Mouse (Mus musculus) bone marrow macrophage, adult 2 months (primary cell): ENCODE measurements around the gene Adam19. TPM values are rescaled to one million over a fixed set of nuclear protein-coding genes. Genes with fewer than 3 reads are reported as not detected.

Source experiments
- H3K27ac ChIP-seq: 2 replicates; pipeline ENCODE4 v1.5.1; 2012; ENCODE audit warnings: low read depth, low read length; ENCODE audit not compliant: insufficient read depth
- H3K4me1 ChIP-seq: 2 replicates; pipeline ENCODE4 v1.6.1; 2012; ENCODE audit warnings: low read length; ENCODE audit not compliant: control insufficient read depth, insufficient read depth
- H3K4me3 ChIP-seq: 2 replicates; pipeline ENCODE4 v1.5.1; 2012; ENCODE audit warnings: mild to moderate bottlenecking, low read length, moderate library complexity; ENCODE audit not compliant: insufficient read depth
- CTCF ChIP-seq: IDR thresholded peaks from 2 replicates; pipeline ENCODE4 v1.5.1; 2012; ENCODE audit warnings: low read depth, mild to moderate bottlenecking, low read length, moderate library complexity
- POLR2A ChIP-seq: IDR thresholded peaks from 2 replicates; pipeline ENCODE4 v1.6.1; 2012; ENCODE audit warnings: mild to moderate bottlenecking, low read depth, low read length, borderline replicate concordance
- polyA plus RNA-seq: library from polyadenylated mRNA; stranded (reverse); fragments of >200 nt; gene quantifications from 2 replicates; pipeline ENCODE4 v1.2.4, GENCODE M21; 2012; ENCODE audit not compliant: missing spikeins, insufficient read depth, insufficient read length

The Adam19 gene
- polyA plus RNA-seq, 1 experiment: 19.0 TPM

- Histone ChIP-seq H3K27ac (no peak overlapping the region), H3K4me1 (no peaks in the 10 kb centered on the region), H3K4me3 (no peak overlapping the region)
- TF ChIP-seq CTCF (no peak), POLR2A (no peak)
Measured at GRCm38 (mm10) chr11:46083835-46084444, 28.1 kb downstream of the Adam19 start.

GRCm38 (mm10) chr11:46084568-46084967 is 28.8 kb downstream of the Adam19 start:
- TF ChIP-seq POLR2A (no peak), CTCF (no peak)
- no peak overlapping the region for H3K27ac ChIP-seq
- H3K4me1 ChIP-seq: no peaks in the 10 kb centered on the region
- H3K4me3 ChIP-seq: no peak overlapping the region

GRCm38 (mm10) chr11:46085398-46086163 is 29.8 kb downstream of the Adam19 start:
- H3K4me1 ChIP-seq: no peaks in the 10 kb centered on the region
- TF ChIP-seq POLR2A: no peak
- no peak for TF ChIP-seq CTCF
- H3K4me3 ChIP-seq: no peak overlapping the region
- H3K27ac ChIP-seq: no peak overlapping the region

GRCm38 (mm10) chr11:46086446-46086845 is 30.7 kb downstream of the Adam19 start:
- no peak overlapping the region for H3K4me3 ChIP-seq
- TF ChIP-seq CTCF (no peak), POLR2A (no peak)
- H3K27ac ChIP-seq: no peak overlapping the region
- H3K4me1 ChIP-seq: no peaks in the 10 kb centered on the region

GRCm38 (mm10) chr11:46089081-46089713 is 33.4 kb downstream of the Adam19 start:
- Histone ChIP-seq H3K4me3 (no peak overlapping the region), H3K4me1 (no peaks in the 10 kb centered on the region), H3K27ac (no peak overlapping the region)
- TF ChIP-seq CTCF: no peak
- no peak for TF ChIP-seq POLR2A

DNA sequence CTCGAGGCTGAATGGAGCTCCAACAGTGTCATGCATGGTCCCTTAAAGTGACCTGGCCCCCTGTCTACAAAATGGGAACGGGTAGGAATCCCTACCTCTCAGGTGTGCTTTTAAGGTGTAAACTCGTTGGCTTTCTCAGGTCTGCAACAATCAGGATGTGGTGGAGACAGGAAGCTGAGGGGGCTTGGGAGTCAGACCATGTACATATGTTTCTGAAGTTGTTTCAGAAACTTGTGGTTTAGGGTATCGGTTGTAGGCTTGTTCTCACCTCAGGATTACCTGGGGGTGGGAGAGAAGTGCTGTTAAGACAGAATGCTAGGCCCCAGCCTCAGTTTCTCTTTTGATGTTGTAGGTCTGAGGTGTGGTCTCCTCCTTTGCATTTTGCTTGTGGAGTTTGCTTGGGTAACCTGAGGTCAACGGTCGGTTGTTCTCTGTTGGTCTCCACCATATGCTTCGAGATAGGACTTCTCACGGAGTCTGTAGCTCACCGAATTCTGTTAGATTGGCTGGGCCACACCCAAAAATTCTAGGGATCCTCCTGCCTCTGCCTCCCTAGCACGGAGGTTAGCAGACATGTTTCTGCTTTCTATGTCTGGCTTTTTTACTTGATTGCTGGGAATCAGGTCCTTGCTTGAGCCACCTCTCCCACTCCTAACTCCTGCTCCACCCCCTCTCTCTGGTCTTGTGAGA is 34.4 kb downstream of the Adam19 start:
- no peak overlapping the region for H3K4me3 ChIP-seq
- no peak for TF ChIP-seq POLR2A
- no peak for TF ChIP-seq CTCF
- H3K4me1 ChIP-seq: no peaks in the 10 kb centered on the region
- no peak overlapping the region for H3K27ac ChIP-seq

- no peak for TF ChIP-seq POLR2A
- no peak for TF ChIP-seq CTCF
- Histone ChIP-seq H3K4me3 (no peak overlapping the region), H3K27ac (no peak overlapping the region), H3K4me1 (no peaks in the 10 kb centered on the region)
Measured at GRCm38 (mm10) chr11:46090951-46091667, 35.3 kb downstream of the Adam19 start.

- no peak overlapping the region for H3K4me3 ChIP-seq
- no peak for TF ChIP-seq CTCF
- TF ChIP-seq POLR2A: no peak
- H3K27ac ChIP-seq: no peak overlapping the region
- no peaks in the 10 kb centered on the region for H3K4me1 ChIP-seq
Measured at GRCm38 (mm10) chr11:46092121-46092520, 36.3 kb downstream of the Adam19 start.
